Mouse (Mus musculus): ENCODE measurements around the gene Gm9507.
A peak's percentile ranks its signal among the peaks of the same experiment; 100 is the strongest.
"Not testable (repeated sequence)": the region's sequence is repeated elsewhere in the genome, so short reads cannot be mapped to it uniquely, and the experiment has no call there.

The Gm9507 gene

GRCm38 (mm10) chr10:77811743-77812142 lies at the start of gene Gm9507:
Gene Gm9507, minus strand, starts transcription at chr10:77811843.
- no peak for DNase-seq

- DNase-seq, result no peak
Observed at GRCm38 (mm10) chr10:77852559-77852958, 40.9 kb upstream of the Gm9507 start, which contains the start of gene Gm10318. Gene Gm10318, plus strand, starts transcription at chr10:77852859.

GRCm38 (mm10) chr10:77847538-77847937 lies 35.9 kb upstream of the Gm9507 start:
- DNase-seq, result no peak

GRCm38 (mm10) chr10:77846961-77847360 lies 35.3 kb upstream of the Gm9507 start:
- DNase-seq, result peak; percentile 34 to 59

- no peak for DNase-seq
Observed at GRCm38 (mm10) chr10:77846503-77846902, 34.9 kb upstream of the Gm9507 start, which contains the start of gene Gm36176. Gene Gm36176, plus strand, starts transcription at chr10:77846803.

GRCm38 (mm10) chr10:77839006-77839405 lies 27.4 kb upstream of the Gm9507 start:
- DNase-seq, result no peak

- DNase-seq, result no peak
Observed at GRCm38 (mm10) chr10:77835647-77836046, 24.0 kb upstream of the Gm9507 start, which contains the start of gene Krtap10-10. Gene Krtap10-10, plus strand, starts transcription at chr10:77835947.

GRCm38 (mm10) chr10:77826951-77827350 lies 15.3 kb upstream of the Gm9507 start, which contains the start of gene Krtap10-4:
Gene Krtap10-4, minus strand, starts transcription at chr10:77827095.
- no peak for DNase-seq

GRCm38 (mm10) chr10:77819203-77819602 lies 7.6 kb upstream of the Gm9507 start:
- DNase-seq, result no peak

- no peak for DNase-seq
Observed at GRCm38 (mm10) chr10:77818523-77818922, 6.9 kb upstream of the Gm9507 start.

- DNase-seq, result peak in 1 of 2 experiments; percentile 17
Observed at GRCm38 (mm10) chr10:77815514-77815913, 3.9 kb upstream of the Gm9507 start.

GRCm38 (mm10) chr10:77814382-77814781 lies 2.7 kb upstream of the Gm9507 start, which contains the start of gene Gm2696:
Gene Gm2696, plus strand, starts transcription at chr10:77814682.
- no peak for DNase-seq

GRCm38 (mm10) chr10:77804095-77804494 lies 7.5 kb downstream of the Gm9507 start:
- DNase-seq, result no peak

- no peak for DNase-seq
Observed at GRCm38 (mm10) chr10:77798921-77799508, 12.6 kb downstream of the Gm9507 start, which contains the start of gene Gm19668. Gene Gm19668, minus strand, starts transcription at chr10:77799133.

GRCm38 (mm10) chr10:77798164-77798920 lies 13.3 kb downstream of the Gm9507 start:
- peak in 1 of 2 experiments; percentile 19 for DNase-seq

GRCm38 (mm10) chr10:77797677-77798076 lies 14.0 kb downstream of the Gm9507 start:
- no peak for DNase-seq

- DNase-seq, result no peak
Observed at GRCm38 (mm10) chr10:77794976-77795375, 16.7 kb downstream of the Gm9507 start, which contains the start of gene Gm9639. Gene Gm9639, minus strand, starts transcription at chr10:77795076.

GRCm38 (mm10) chr10:77788621-77789020 lies 23.0 kb downstream of the Gm9507 start:
- DNase-seq, result no peak

GRCm38 (mm10) chr10:77787876-77788275 lies 23.8 kb downstream of the Gm9507 start, which contains the start of gene Gm7137:
Gene Gm7137, minus strand, starts transcription at chr10:77788200.
- DNase-seq, result not testable (repeated sequence)

- DNase-seq, result not testable (repeated sequence)
Observed at GRCm38 (mm10) chr10:77783396-77783795, 28.2 kb downstream of the Gm9507 start.

- DNase-seq, result not testable (repeated sequence)
Observed at GRCm38 (mm10) chr10:77782442-77782841, 29.2 kb downstream of the Gm9507 start, which contains the start of gene Gm3250. Gene Gm3250, minus strand, starts transcription at chr10:77782542.

GRCm38 (mm10) chr10:77776844-77777243 lies 34.8 kb downstream of the Gm9507 start, which contains the start of gene Gm7138:
Gene Gm7138, minus strand, starts transcription at chr10:77776944.
- not testable (repeated sequence) for DNase-seq

GRCm38 (mm10) chr10:77772142-77772541 lies 39.5 kb downstream of the Gm9507 start:
- DNase-seq, result not testable (repeated sequence)

Data from cerebellum, postnatal 25 days (tissue).